Mouse (Mus musculus): Measurements from ENCODE around the gene Fam104a. TPM values are rescaled to one million over a fixed set of nuclear protein-coding genes. Genes with fewer than 3 reads are reported as not detected.
A peak's percentile ranks its signal among the peaks of the same experiment; 100 is the strongest.

Gene Fam104a
- polyA plus RNA-seq, 1 experiment from 2014 or later, result 52.0 TPM

GRCm38 (mm10) chr11:113726994-113727888 lies 43.3 kb upstream of the Fam104a start:
- Histone ChIP-seq H3K27ac (ENCODE audit: low read depth) (peak overlapping the region; percentile 31; the same call in 1 of the 2 replicates), H3K9ac (no peak overlapping the region), H3K9me3 (ENCODE audit: low read depth, low read length) (no peaks in the 10 kb centered on the region), H3K27me3 (ENCODE audit: insufficient read depth, low read length) (no peaks in the 10 kb centered on the region), H3K4me2 (no peak overlapping the region), H3K4me1 (ENCODE audit: insufficient read depth) (no peaks in the 10 kb centered on the region; the same call in none of the 2 replicates), H3K4me3 (ENCODE audit: low read depth, low read length) (no peak overlapping the region), H3K36me3 (ENCODE audit: insufficient read depth) (peaks cover 61% of the 10 kb centered on the region)
- no peak for ATAC-seq (ENCODE audit: insufficient read depth)
- no peak for TF ChIP-seq CTCF (IDR thresholded peaks at IDR 0.05; ENCODE audit: low read depth)
- WGBS, result 72% methylated on average over 14 of the region's 14 CpGs
- DNase-seq, result peak; percentile 60

- no peak for TF ChIP-seq CTCF (IDR thresholded peaks at IDR 0.05; ENCODE audit: low read depth)
- DNase-seq (peak; percentile 55), ATAC-seq (ENCODE audit: insufficient read depth) (peak; percentile 18; the same call in 1 of the 2 replicates)
- peak overlapping the region; percentile 12; the same call in 1 of the 2 replicates for H3K27ac ChIP-seq (ENCODE audit: low read depth)
- no peaks in the 10 kb centered on the region; the same call in none of the 2 replicates for H3K4me1 ChIP-seq (ENCODE audit: insufficient read depth)
- H3K4me3 ChIP-seq (ENCODE audit: low read depth, low read length), result no peak overlapping the region
- H3K9ac ChIP-seq, result no peak overlapping the region
- no peaks in the 10 kb centered on the region for H3K27me3 ChIP-seq (ENCODE audit: insufficient read depth, low read length)
- whole genome bisulfite sequencing, result 78% methylated on average over 4 of the region's 4 CpGs
- no peaks in the 10 kb centered on the region for H3K9me3 ChIP-seq (ENCODE audit: low read depth, low read length)
- H3K36me3 ChIP-seq (ENCODE audit: insufficient read depth), result peaks cover 60% of the 10 kb centered on the region
- H3K4me2 ChIP-seq, result no peak overlapping the region
These were observed 41.5 kb upstream of the Fam104a start for GRCm38 (mm10) chr11:113725235-113726048.

GRCm38 (mm10) chr11:113722405-113723090 lies 38.6 kb upstream of the Fam104a start:
- no peak for TF ChIP-seq CTCF (IDR thresholded peaks at IDR 0.05; ENCODE audit: low read depth)
- H3K4me3 ChIP-seq (ENCODE audit: low read depth, low read length), result no peak overlapping the region
- no peak overlapping the region for H3K9ac ChIP-seq
- H3K36me3 ChIP-seq (ENCODE audit: insufficient read depth), result peaks cover 33% of the 10 kb centered on the region
- WGBS, result 49% methylated on average over 14 of the region's 14 CpGs
- H3K27me3 ChIP-seq (ENCODE audit: insufficient read depth, low read length), result no peaks in the 10 kb centered on the region
- H3K4me1 ChIP-seq (ENCODE audit: insufficient read depth), result no peaks in the 10 kb centered on the region; the same call in 1 of the 2 replicates
- DNase-seq (no peak), ATAC-seq (ENCODE audit: insufficient read depth) (no peak)
- no peaks in the 10 kb centered on the region for H3K9me3 ChIP-seq (ENCODE audit: low read depth, low read length)
- no peak overlapping the region for H3K4me2 ChIP-seq
- no peak overlapping the region for H3K27ac ChIP-seq (ENCODE audit: low read depth)

- Histone ChIP-seq H3K36me3 (ENCODE audit: insufficient read depth) (no peaks in the 10 kb centered on the region), H3K4me1 (ENCODE audit: insufficient read depth) (no peaks in the 10 kb centered on the region), H3K27ac (ENCODE audit: low read depth) (no peak overlapping the region), H3K9me3 (ENCODE audit: low read depth, low read length) (no peaks in the 10 kb centered on the region), H3K4me3 (ENCODE audit: low read depth, low read length) (no peak overlapping the region), H3K9ac (no peak overlapping the region), H3K27me3 (ENCODE audit: insufficient read depth, low read length) (no peaks in the 10 kb centered on the region), H3K4me2 (no peak overlapping the region)
- ATAC-seq (ENCODE audit: insufficient read depth) (no peak), DNase-seq (peak; percentile 64)
- TF ChIP-seq CTCF (IDR thresholded peaks at IDR 0.05; ENCODE audit: low read depth), result no peak
- 38% methylated on average over 16 of the region's 16 CpGs for WGBS
These were observed 33.9 kb upstream of the Fam104a start for GRCm38 (mm10) chr11:113717767-113718424.

DNA sequence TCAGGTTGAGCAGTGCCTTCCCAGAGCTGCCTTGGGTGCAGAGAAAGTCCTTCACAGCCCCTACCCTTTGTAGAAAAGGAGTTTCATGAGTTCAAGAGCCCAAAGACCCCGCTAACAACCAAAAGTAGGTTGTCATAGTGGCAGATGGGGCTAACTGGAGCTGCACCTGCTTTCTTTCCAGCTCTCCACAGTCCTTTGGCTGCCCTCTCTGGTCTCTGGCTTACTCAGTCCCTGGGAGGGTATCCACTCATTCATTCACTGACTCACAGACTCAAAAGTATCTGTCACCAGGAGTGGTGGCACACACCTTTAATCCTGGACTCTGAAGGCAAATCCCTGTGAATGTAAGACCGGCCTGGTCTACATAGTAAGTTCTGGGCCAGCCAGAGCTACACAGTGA lies 32.2 kb upstream of the Fam104a start:
- WGBS, result 88% methylated on average over 2 of the region's 2 CpGs
- H3K4me2 ChIP-seq, result no peak overlapping the region

DNA sequence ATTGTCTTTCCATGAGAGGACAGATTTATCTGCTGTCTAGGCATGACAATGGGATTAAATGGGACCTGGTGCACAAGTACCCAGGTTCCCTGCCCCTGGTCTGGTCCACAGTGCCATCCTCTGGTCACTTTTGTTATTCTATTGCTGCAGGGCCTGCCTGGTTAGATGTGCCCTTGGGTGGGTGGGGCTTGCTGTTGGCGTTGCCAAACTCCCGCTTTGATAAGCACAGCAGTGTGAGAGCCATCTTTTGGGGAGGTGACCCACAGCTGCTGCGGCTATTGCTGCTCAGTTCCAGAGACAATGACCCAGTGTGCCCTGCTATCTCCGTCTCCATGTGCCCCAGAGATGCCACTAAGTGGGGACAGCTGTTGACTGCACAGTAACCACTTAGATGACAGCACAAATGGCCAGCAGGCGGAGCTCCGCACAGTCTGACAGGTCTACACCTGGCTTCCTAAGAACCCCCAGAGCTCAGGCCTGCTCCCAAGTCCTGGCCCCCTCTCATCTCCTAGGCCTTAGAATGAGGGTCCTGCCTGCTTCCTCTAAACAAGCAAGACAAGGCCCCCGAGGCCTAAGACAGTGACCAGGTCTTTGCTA lies 31.2 kb upstream of the Fam104a start:
- H3K4me3 ChIP-seq (ENCODE audit: low read depth, low read length), result no peak overlapping the region
- no peak for DNase-seq
- TF ChIP-seq CTCF (IDR thresholded peaks at IDR 0.05; ENCODE audit: low read depth), result peak; percentile 29; the same call in 1 of the 2 replicates
- peaks cover 6% of the 10 kb centered on the region for H3K4me1 ChIP-seq (ENCODE audit: insufficient read depth)
- 64% methylated on average over 7 of the region's 7 CpGs for WGBS
- ATAC-seq (ENCODE audit: insufficient read depth), result peak; percentile 42; the same call in 1 of the 2 replicates
- H3K27ac ChIP-seq (ENCODE audit: low read depth), result no peak overlapping the region
- no peaks in the 10 kb centered on the region for H3K9me3 ChIP-seq (ENCODE audit: low read depth, low read length)
- no peak overlapping the region for H3K9ac ChIP-seq
- no peaks in the 10 kb centered on the region for H3K36me3 ChIP-seq (ENCODE audit: insufficient read depth)
- H3K27me3 ChIP-seq (ENCODE audit: insufficient read depth, low read length), result no peaks in the 10 kb centered on the region
- H3K4me2 ChIP-seq, result no peak overlapping the region

More for the DNA sequence above, 32.2 kb upstream of the Fam104a start:
- Histone ChIP-seq H3K9ac (no peak overlapping the region), H3K4me1 (ENCODE audit: insufficient read depth) (no peaks in the 10 kb centered on the region), H3K4me3 (ENCODE audit: low read depth, low read length) (no peak overlapping the region), H3K27me3 (ENCODE audit: insufficient read depth, low read length) (no peaks in the 10 kb centered on the region), H3K9me3 (ENCODE audit: low read depth, low read length) (no peaks in the 10 kb centered on the region), H3K36me3 (ENCODE audit: insufficient read depth) (no peaks in the 10 kb centered on the region), H3K27ac (ENCODE audit: low read depth) (no peak overlapping the region)
- no peak for TF ChIP-seq CTCF (IDR thresholded peaks at IDR 0.05; ENCODE audit: low read depth)
- DNase-seq (no peak), ATAC-seq (ENCODE audit: insufficient read depth) (no peak)

Measured in lung, embryonic 14.5 days (tissue).